Mouse (Mus musculus): ENCODE measurements around the gene Gm17334. TPM values are rescaled to one million over a fixed set of nuclear protein-coding genes. Genes with fewer than 3 reads are reported as not detected.

Gene Gm17334
- 1.8 and 2.3 TPM in 2 replicates for polyA plus RNA-seq (2012; rRNA removed)

DNA sequence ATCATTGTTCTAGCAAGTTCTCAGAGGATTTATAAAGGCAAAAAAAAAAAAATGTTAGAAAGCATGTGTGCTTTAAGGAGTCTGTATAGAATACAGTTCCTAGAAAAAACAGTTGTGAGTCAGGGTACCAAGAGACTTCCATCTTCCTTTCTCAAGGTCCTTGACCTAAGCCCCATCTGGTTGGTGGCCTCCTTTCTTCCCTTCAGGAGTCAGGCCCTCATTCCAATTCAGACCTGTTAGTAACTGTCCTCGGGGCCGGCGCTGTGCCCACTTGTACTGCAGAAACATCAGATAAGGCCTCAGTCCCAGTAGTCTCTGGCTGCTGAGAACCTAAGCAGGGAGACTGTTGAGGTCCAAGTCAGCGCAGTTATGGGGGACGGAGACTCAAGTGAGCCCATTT is at the start of gene Gm17334:
Gene Gm17334, minus strand, starts transcription at position 101 of the 400 bp plus-strand sequence.
- DNase-seq (ENCODE audit: low spot score): no peak

DNA sequence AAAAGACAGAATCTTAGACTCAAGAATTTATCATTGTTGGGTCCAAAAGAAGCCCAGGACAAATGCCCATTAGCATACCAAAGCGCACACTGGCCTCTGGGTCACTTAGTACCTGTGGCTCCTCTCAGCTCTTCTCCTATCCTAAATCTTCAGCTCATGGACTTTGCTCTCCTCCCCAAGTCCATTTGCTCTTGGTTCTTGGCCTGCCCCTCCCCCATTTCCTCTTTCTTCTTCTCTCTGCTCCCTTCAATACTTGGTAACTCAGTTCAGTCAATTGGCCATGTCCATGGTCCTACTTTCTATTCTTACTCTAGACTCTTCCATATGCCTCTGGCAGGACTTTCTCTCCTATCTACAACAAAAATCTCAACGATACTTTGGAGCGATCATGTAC is 49.0 kb upstream of the Gm17334 start:
- DNase-seq (ENCODE audit: low spot score): no peak

DNA sequence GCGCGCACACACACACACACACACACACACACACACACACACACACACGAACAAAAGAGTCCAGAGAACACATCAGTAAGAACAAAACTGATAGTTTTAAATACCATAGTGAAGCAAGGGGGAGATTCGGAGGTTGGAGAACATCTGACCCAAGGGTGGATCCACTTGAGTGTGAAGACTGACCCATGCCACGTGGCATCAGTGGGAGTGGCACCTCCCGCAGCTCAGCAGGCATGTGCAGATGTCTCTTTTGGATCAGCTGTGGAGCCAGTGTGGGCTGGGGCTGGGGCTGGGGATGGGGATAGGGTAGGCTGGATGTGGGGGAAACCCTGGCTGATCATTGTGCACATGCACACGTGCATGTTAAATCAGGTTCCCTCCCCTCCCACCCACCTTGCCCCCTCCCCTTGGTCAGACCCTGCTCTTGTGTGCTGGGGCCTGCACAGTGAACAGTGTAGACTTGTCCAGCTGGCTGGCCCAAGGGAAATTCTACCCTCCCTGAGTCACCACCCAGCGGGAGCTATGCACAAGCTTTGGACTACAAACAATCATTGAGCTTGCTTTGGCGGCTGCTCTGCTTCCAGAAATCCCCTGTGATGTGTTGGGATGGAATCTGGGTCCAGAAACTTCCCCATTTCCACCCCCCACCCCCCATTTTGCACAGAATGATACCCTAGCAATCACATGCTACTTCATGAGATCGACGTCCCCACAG is 48.4 kb upstream of the Gm17334 start:
- DNase-seq (ENCODE audit: low spot score): no peak

DNA sequence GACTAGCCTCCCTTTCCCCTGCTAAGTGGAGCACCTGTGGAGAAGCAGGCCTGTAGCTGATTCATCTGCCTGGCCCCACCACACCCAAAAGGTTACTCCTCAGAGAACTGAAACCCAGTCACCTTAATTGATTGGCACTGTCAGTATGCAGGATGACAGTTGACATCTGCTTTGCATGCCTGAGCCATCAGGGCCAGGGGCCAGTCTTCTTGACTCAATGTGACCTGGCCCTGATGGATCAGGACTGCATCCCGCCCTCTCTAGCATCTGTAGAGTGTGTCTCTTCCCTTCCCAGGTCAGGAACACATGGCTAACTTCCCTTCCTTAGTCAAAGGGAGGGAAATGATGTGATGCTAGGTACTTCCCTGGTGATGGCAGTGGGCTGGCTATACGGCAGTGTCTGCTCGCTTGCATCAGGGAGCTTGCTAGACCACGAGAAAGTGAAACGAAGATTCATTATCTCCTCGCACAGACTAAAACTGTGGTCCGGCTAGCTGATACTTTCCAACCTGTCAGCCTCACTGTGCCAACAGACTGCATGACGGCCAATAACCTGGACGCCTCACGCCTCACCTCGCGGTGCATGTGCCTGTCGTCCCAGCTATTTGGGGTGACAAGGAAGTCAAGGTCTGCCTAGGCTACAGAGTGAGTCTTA is 47.7 kb upstream of the Gm17334 start:
- no peak for DNase-seq (ENCODE audit: low spot score)

DNA sequence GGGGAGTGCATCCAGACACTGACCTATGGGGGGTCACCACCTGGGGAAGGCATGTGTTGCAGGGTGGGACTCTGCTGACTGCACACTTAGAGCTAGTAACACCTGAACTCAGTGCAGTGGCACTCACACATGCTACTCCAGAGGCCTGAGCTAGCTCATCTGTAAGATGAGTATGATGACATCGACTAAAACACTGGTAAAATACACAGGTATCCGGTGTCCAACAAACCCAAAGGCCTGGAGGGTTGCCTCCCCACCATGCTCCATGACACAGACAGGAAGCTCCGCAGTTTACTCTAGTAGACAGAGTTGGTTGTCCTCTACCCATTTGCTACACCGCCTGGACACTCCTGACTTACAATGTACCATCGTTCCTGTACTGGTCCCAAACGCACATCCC is 46.5 kb upstream of the Gm17334 start:
- no peak for DNase-seq (ENCODE audit: low spot score)

DNA sequence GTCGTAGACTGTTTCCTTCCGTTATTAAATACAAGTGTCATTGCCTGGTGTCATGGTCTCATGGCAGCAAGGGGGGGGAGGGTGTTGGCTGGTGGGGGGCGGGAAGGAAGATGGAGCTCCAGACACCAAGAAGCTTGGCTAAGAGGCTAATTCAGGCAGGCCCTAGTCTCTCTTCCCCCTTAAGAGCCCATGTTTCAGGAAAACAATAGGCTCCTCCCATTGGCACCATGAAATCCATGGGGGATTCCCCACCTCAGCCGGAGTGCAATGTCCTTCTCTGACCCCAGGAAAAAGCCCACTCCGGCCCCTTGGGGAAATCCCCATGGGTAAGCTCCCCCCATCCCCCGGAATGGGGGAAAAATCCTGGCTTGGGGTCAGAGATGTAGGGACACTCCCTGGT is 45.8 kb upstream of the Gm17334 start:
- no peak for DNase-seq (ENCODE audit: low spot score)

DNA sequence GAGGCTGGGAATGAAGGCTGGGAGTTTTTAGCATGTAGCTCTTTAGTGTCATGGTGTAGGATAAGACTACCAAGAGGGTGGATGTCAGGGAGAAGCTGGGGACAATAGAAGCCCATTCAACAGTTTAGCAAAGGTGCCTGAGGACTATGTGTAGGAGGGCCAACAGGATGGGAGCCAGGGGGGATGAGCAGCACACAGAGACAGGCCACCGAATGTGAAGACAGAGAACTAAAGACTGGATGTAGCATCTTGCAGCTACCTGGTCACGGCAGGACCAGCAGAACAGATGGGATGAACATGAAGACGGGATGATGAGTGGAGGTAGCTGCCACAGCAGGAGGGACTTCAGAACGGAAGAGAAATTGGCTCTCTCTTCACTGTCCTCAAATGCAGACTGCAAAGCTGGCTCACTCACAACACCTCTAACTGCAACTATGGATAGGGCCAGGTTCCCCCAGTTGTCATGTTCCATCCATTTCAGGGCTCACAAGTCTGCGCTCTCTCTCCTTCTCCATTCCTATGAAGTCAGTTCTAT is 43.9 kb upstream of the Gm17334 start:
- DNase-seq (ENCODE audit: low spot score): no peak

DNA sequence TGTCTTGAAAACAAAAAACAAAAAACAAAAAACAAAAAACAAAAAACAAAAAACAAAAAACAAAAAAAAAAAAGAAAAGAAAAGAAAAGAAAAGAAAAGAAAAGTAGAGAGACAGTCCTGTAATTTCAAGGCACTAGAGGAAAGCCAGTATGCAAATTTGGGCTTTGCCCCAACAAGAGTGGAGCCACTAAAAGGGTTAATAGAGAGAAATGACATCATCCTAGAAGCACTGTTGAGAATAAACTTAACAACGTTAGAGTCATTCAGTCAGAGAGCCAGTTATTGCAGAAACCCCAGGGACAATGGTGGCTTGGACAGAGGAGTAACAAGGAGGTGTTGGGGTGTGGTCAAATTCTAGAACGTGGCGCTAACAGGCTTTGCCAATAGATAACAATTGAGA is 41.8 kb upstream of the Gm17334 start:
- DNase-seq (ENCODE audit: low spot score): no peak

DNA sequence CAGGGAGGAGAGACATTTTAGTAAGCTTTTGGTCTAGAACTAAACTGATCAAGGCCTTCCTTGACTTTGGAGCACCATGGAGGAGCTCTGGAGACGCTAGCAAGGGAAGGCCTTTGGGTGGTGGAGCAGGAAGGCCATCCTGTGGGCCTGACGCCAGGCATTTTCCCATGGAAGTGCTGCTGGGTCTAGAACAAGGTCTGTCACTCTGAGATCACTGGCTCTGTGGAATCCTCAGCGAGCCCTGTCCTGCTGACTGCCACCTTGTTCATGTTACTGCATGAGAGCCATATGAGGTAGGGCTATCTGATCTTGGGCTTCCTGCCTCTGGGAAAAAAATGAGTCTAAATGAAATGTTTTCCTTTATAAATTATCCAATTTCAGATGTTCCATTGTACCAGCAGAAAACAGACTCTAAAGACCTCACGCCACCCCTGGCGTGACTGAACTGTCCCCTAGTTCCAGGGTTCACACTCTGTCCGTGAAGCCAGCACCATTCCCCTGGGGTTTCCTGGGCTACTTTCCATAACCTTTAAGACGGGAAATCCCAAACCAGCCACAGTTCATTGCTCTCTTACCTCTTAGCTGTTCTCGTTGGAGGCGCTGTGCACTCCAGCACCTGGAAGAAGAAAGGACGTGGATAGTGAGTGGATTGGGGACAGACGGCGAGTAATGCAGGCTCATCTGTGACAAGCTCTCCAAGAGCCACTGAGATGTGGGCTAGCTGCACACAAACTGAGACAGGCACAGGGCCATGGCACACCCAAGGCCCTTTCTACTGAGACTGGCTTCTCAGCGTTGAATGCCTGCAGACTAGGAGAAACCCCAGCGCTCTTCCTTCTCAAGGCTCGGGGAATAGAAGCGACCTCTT is 40.2 kb upstream of the Gm17334 start:
- no peak for DNase-seq (ENCODE audit: low spot score)

DNA sequence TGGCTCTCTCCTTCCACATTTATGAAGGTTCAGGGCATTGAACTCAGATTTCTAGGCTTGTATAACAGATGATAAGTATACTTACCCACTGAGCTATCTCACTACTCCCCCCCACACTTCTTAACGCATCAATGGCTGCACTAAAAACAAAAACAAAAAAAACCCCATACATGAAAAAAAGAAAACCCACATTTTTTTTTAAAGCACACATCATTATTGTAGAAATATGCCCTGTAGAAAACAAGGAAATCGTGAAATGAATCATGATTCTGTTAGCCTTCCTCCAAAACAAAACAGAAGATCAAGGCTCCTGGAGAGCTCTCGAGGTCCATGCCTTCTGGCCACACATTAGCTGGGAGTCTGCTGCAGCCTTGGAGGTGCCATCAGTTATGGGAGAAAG is 38.3 kb upstream of the Gm17334 start:
- DNase-seq (ENCODE audit: low spot score): no peak

DNA sequence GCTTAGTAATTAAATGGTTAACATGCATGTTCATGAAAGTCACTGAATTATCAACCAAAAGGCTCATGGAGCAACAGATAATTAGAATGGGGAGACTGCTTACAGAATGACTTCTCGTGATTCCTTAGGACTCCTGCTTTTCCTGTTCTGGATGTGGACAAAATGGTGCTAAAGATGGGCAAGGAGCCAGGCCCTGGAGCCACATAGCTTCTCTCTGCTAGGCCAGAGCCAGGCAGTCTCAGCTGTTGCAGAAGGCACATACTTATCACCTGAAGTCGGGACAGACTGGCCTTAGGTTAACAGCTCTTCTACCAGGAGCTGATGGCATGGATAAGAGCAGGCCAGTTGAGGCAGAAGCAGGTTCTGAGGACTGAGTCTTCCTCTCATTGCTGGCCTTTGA is 37.8 kb upstream of the Gm17334 start:
- DNase-seq (ENCODE audit: low spot score): no peak

DNA sequence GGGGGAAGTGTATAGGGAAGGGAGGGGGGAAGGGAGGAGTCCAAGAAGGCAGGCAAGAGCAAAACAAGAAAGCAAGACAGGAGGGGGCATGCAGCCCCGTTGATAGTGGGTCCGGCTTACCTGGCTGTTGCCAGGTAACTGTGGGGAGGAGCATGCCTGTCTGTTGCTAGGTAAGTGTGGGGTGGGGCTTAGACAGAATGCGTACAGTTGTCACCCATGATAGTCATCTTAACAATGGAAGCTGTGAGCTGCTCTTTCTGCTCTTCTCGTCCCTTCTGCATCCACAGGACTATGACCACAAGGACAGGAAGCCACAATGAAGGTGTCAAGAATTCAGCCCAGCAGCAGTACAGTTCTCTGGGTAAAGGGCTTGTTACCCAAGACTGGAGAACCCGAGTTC is 37.2 kb upstream of the Gm17334 start:
- no peak for DNase-seq (ENCODE audit: low spot score)

DNA sequence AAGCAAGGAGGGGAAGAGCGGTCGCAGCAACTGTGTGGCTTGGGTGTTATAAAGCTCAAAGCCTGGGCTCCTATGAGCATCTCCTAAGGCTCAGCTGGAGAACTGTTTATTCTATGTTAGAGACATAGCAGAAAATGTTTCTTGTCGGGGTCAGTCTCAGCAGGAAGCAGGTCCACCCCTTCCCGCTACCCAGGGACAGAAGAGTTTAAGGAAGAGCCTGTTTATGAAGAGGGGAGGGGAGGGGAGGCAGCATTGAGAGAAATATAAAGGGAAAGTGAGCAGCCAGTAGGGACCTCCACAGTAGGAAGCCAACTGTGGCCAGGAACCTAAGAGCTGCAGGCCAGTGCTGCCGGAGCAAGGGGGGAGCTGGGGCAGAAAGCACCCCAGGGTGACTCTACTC is 36.4 kb upstream of the Gm17334 start:
- no peak for DNase-seq (ENCODE audit: low spot score)

DNA sequence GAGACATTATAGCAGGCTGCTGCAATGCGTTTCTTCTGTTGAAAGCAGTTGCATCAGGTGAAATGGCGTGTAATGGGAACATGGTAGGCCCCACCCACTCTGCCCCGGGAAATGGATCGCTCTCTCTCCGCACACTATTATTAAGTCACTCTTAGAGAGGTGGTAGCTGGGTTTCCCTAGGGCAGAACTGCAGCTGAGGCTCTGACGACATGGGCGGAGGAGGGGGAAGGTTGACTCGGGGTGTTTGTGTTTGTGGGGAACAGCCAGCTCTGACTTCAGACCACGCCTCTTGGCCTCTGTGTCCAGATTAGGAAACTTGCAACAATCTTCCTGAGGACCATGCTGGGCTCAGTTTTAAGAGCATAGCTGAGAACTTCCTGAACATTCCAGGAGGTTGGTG is 32.8 kb upstream of the Gm17334 start:
- no peak for DNase-seq (ENCODE audit: low spot score)

DNA sequence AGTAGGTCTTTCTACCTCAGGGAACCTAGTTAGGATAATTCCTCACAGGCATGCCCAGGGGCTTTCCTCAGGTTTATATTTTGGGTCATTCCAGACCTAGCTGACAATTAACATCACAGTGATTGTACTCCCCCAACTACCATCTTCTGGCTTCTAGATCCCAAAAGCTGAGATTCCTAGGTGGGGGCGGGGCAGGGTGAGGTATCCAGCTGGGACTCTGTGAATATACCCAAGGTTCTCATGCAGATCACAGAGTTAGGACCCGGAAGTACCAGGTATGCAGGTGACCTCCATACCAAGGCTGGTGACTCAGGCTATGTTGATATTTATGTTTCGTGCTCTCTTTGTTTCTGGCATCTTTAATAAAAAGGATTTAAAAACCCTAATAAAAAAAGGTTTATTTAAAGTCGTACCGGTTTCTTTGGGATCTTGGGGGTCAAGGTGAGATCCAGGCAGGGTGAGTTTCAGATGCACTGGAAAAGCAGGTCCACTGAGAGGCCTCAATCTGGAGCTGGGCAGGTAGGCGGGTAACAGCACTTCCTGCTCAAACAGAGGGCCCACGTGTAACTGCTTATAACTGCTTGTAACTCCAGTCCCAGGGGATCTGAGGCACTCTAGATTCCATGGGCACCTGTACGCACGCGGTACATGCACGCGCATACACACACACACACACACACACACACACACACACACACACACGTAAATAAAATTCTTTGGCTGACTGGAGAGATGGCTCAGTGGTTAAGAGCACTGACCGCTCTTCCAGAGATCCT is 31.8 kb upstream of the Gm17334 start:
- no peak for DNase-seq (ENCODE audit: low spot score)

DNA sequence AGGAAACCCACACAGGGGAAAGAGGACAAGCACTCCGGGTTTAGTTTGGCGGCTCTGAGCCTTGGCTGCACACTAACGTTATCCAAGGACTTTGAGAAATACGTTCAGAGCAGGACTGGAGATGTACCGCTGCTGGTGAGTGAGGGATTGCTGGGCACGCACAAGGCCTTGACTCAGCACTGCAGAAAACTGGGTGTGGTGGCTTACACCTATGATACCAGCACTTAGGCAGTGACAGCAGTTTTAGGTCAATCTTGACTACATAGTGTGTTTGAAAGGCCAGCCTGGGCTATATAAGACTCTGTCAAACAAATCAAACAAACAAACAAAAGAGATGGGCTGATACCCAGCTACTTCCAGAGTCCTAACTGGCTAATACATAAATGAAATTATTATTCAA is 30.5 kb upstream of the Gm17334 start:
- DNase-seq (ENCODE audit: low spot score): no peak

DNA sequence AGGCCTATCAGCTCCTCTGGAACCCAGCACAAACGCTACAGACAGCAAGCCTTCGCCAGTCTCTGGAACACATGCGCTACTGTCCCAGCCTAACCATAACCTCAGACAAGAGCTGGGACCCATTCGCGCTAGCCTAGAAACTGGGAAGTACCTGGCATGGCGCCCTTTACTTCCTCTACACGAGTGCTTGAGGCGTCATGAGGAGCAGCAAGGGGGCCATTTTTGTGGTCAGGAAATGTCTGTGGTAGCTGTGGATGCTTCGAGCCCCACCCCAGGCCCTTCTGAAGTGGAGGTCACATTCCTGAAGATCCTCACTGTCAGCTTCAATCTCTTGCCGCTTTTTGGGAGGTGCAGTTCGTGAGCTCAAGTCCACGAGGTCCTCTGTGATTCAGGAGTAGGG is 30.1 kb upstream of the Gm17334 start:
- DNase-seq (ENCODE audit: low spot score): no peak

DNA sequence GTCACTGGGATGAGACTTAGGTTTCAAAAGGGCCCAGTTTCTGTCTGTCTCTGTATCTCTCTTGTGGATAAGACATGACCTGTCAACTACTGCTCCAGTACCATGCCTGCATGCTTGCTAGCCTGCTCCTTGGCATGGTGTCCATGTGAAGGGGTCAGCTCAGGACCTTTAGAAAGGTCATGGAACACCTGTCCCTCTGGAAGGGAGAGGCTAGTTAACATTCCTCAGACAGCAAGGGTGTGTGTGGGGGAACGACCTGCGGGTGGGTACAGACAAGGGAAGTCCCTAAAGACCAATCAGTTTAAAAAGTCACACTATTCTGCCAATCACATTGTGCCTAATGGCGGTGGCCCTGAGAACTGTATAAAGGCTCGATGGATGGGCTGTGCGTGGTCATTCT is 28.0 kb upstream of the Gm17334 start:
- DNase-seq (ENCODE audit: low spot score): no peak

DNA sequence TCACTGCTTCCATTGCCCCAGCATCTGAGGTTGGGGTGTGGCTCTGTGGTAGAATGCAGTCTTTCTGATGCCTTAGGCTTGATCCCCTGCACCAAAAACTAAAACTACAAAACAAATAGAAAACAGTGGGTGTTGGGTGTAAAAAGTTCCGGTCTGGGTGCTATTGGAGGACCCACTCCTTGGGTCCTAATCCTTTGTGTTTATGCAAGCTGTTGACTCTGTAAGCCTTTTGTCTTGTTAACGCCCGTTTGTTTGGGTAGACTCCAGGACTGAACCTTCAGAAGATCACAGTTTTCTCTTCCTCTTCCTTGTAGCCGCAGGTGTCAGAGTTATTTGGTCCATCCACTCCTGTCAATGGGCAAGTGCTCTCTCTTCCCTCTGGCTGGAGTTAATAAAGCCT is 27.0 kb upstream of the Gm17334 start:
- DNase-seq (ENCODE audit: low spot score): no peak

DNA sequence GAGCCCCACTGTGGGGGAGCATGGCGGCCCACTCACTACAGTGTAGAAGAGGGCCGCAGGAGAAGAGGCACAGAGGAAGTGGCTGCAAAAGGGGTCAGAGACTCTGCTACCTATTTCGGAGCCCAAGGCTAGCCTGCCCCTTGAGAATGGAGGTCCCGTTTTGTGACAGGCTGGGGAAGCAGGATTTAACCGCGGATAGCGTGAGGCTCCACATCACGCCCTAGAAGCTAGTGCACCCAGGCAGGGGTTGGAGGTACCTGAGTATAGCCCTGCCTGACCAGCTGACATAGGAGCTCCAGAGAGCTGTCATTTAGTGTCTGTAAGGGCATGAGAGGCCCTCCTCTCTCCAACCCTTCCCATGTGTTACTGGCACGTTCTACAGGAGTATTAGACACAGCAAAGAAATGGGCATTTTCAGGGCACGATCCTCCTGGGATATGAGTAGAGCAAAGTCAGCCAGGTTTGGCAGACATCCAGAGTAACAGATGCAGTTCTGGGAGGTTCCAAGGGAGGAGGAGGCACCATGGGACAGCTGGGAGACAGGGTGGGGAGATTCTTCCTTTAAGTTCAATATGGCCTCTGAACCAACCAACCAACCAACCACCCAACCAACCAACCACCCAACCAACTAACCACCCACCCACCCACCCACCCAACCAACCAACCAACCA is 25.2 kb upstream of the Gm17334 start:
- DNase-seq (ENCODE audit: low spot score): no peak

DNA sequence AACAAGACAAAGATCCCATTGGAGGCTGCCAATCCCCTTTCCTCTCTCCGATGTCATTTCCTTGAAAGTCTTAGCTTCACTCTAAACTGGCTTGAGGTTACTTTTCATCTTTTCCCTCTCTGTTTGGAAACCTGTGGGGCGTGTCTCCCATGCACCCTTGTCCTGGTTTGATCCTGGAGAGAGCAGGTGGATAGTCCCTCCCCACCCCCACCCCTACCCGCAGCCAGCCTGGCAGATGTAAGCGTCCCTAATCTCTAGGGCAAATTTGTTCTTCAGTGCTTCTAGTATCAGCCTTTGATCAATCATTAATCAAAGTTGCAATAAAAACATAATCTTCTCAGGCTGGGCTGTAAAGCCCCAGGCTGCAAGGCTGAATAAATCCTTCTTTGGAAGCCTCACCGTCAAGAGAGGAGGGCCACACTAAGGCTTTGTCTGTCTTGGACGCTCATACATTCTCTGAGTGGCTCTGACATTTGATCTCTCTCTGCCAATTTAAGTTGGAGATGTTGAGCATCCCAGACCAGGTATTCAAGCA is 24.5 kb upstream of the Gm17334 start:
- no peak for DNase-seq (ENCODE audit: low spot score)

Data from urinary bladder, adult 2 months (tissue).